Mouse (Mus musculus) liver, postnatal 0 days (tissue): ENCODE results near the gene Tmem60. TPM values are rescaled to one million over a fixed set of nuclear protein-coding genes. Genes with fewer than 3 reads are reported as not detected.

ENCODE experiments used
- ATAC-seq: fragments of 200-750 bp; cut with Nextera tagmentation; 2 replicates; pipeline ENCODE4 v1.8.0; 2017; ENCODE audit warnings: mild to moderate bottlenecking, moderate library complexity
- DNase-seq: peaks from one replicate; pipeline ENCODE4 v3.0.0-alpha.2; 2016
- H3K27ac ChIP-seq: fragments of 300-500 bp; sonication (generic); 2 replicates; pipeline ENCODE4 v1.5.1; 2014; ENCODE audit warnings: antibody characterized with exemption, moderate library complexity, mild to moderate bottlenecking, low read depth
- H3K27me3 ChIP-seq: fragments of 300-500 bp; sonication (generic); 2 replicates; pipeline ENCODE4 v1.6.1; 2014; ENCODE audit warnings: low read length, control low read depth, mixed read lengths; ENCODE audit not compliant: insufficient read depth
- H3K36me3 ChIP-seq: fragments of 300-500 bp; sonication (generic); replicated peaks from 2 replicates; pipeline ENCODE4 v1.6.1; 2014; ENCODE audit warnings: mild to moderate bottlenecking, control low read depth, low read length, moderate library complexity, mixed read lengths; ENCODE audit not compliant: insufficient read depth
- H3K4me1 ChIP-seq: fragments of 300-500 bp; sonication (generic); 2 replicates; pipeline ENCODE4 v1.6.1; 2014; ENCODE audit warnings: antibody characterized with exemption, mild to moderate bottlenecking, control low read depth; ENCODE audit not compliant: insufficient read depth
- H3K4me2 ChIP-seq: fragments of 300-500 bp; sonication (generic); 2 replicates; pipeline ENCODE4 v1.6.1; 2014; ENCODE audit warnings: low read depth, mild to moderate bottlenecking, low read length, moderate library complexity, mixed read lengths
- H3K4me3 ChIP-seq: fragments of 300-500 bp; sonication (generic); 2 replicates; pipeline ENCODE4 v1.5.1; 2014; ENCODE audit warnings: low read depth, low read length
- H3K9ac ChIP-seq: fragments of 300-500 bp; sonication (generic); replicated peaks from 2 replicates; pipeline ENCODE4 v1.6.1; 2014; ENCODE audit warnings: mild to moderate bottlenecking, moderate library complexity
- H3K9me3 ChIP-seq: fragments of 300-500 bp; sonication (generic); 2 replicates; pipeline ENCODE4 v1.6.1; 2016; ENCODE audit warnings: mild to moderate bottlenecking, control low read depth, low read length, mixed read lengths
- CTCF ChIP-seq: sonication (generic); IDR thresholded peaks from 2 replicates; pipeline ENCODE4 v1.5.1; 2016; ENCODE audit warnings: antibody characterized with exemption, low read depth
- EP300 ChIP-seq: IDR thresholded peaks from 2 replicates; pipeline ENCODE4 v1.6.1; 2016; ENCODE audit warnings: antibody characterized with exemption, low read depth, mild to moderate bottlenecking
- WGBS: fragments of 180-500 bp; shearing (Covaris S2); extraction: QIAGEN DNeasy Blood & Tissue Kit; methylation state at CpG from one replicate; pipeline ENCODE4 v1.1.7; 2014; ENCODE audit not compliant: insufficient replicate concordance; 5-methylcytosine and 5-hydroxymethylcytosine counted together
- polyA plus RNA-seq: library from polyadenylated mRNA; unstranded; fragments of >200 nt; fragmentation: Nextera tagmentation; extraction: Ambion mirVana; gene quantifications from 2 replicates; pipeline ENCODE4 v1.2.1, GENCODE M21; 2015

Gene Tmem60
- polyA plus RNA-seq, 1 experiment from 2014 or later: 49.7 TPM

DNA sequence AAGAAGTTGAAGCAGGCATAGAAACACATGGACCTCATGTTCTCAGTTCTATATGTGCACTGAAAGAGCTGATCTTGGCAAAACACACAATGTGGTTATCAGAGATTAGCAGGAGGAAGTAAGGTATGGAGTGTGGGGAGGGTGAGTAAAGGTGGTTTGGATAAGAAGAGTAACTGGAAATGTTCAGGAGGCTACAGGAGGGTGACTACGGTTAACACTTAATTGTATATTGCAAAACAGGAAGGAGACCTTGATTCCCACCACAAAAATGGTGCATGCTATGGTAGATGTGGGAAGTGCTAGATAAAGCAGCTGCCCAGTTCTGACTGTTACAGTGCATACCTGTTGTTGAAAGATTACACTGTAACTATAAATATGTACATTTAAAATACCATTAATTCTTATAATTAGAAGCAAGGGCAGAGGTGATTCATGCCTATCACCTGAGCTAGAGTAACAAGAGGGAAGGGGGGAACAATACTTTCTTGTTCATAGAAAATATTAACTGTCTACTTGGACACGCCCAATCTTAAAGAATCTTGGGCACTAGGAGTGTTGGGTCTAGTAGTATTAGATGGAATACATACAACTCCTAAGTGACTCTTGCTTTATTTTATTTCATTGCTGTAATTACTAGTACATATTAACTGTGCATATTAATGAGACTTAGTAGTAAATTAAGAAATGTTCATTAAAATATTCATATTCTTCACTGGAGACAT is 15.6 kb downstream of the Tmem60 start:
- peak overlapping the region; percentile 78 for H3K27ac ChIP-seq
- no peak overlapping the region for H3K9ac ChIP-seq
- TF ChIP-seq CTCF (no peak), EP300 (peak; percentile 98)
- H3K27me3 ChIP-seq: no peaks in the 10 kb centered on the region
- peaks cover 4% of the 10 kb centered on the region; the same call in 1 of the 2 replicates for H3K4me1 ChIP-seq
- no peaks in the 10 kb centered on the region for H3K9me3 ChIP-seq
- peak overlapping the region; percentile 37; the same call in 1 of the 2 replicates for H3K4me2 ChIP-seq
- ATAC-seq: peak; percentile 99
- 45% methylated on average over 2 of the region's 2 CpGs for WGBS
- no peak overlapping the region for H3K4me3 ChIP-seq
- peaks cover 54% of the 10 kb centered on the region for H3K36me3 ChIP-seq
- DNase-seq: no peak

DNA sequence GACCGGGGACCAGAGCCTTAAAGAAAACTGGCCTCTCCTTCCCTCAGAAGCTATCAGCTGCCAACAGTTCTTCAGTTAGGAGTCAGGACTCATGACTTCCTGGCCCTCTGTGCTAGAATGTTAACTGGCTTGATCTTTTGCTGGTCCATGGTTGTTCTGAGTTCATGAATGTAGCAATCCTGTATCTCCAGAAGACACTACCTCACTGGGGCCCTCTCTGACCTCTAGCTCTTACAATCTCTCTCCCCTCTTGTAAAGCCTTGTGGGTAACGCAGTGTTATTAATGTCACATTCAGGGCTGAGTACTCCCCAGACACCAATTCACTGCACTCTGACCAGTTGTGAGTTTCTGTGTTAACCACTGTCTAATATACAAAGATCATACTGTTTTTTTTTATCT is 22.7 kb downstream of the Tmem60 start:
- no peak for TF ChIP-seq EP300
- Histone ChIP-seq H3K9ac (no peak overlapping the region), H3K27me3 (no peaks in the 10 kb centered on the region), H3K4me1 (no peaks in the 10 kb centered on the region), H3K4me3 (no peak overlapping the region), H3K9me3 (no peaks in the 10 kb centered on the region), H3K27ac (no peak overlapping the region), H3K4me2 (no peak overlapping the region), H3K36me3 (peaks cover 46% of the 10 kb centered on the region)
- WGBS: 70% methylated on average over 2 of the region's 2 CpGs
- no peak for DNase-seq
- ATAC-seq: no peak

DNA sequence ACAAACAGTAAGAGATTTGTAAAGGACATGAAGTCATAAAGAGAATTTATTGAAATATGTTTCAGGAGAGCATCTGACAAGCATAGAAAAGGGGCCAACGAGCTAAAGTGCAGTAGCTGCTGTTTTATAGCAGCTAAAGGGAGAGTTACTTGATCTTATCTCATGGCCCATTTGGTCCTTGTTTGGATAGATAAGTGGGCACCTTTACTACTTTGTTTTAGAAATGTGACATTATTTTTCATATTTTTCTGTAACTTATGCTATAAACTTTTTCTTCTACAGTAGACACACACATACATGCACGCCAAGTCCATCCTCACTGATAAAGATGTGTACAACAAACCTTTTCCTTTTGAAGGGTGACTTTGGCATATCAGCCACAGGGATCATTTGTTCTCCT is 23.4 kb downstream of the Tmem60 start:
- no peak for TF ChIP-seq CTCF
- no peak for TF ChIP-seq EP300
- Histone ChIP-seq H3K9me3 (no peaks in the 10 kb centered on the region), H3K27ac (no peak overlapping the region), H3K4me2 (no peak overlapping the region), H3K36me3 (peaks cover 44% of the 10 kb centered on the region), H3K4me1 (no peaks in the 10 kb centered on the region), H3K4me3 (no peak overlapping the region), H3K9ac (no peak overlapping the region), H3K27me3 (no peaks in the 10 kb centered on the region)
- ATAC-seq: no peak
- WGBS: 56% methylated on average over 2 of the region's 2 CpGs
- no peak for DNase-seq

DNA sequence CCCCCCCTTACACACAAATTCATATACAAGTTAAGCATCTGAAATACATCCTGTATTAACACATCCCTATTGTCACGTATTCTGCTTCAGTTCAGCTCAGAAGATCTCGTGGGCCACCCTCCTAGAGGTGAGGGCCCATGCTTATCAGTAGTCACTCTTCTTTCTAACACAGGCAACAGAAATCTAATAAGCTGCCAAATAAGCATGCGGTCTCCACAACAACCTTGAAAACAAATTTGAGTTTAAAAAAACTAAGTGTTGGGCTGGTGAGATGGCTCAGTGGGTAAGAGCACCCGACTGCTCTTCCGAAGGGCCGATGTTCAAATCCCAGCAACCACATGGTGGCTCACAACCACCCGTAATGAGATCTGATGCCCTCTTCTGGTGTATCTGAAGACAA is 24.2 kb downstream of the Tmem60 start:
- H3K27ac ChIP-seq: no peak overlapping the region
- no peak overlapping the region for H3K4me3 ChIP-seq
- H3K4me1 ChIP-seq: no peaks in the 10 kb centered on the region
- no peak overlapping the region for H3K4me2 ChIP-seq
- DNase-seq (no peak), ATAC-seq (no peak)
- no peak for TF ChIP-seq EP300
- no peak for TF ChIP-seq CTCF
- H3K9ac ChIP-seq: no peak overlapping the region
- H3K9me3 ChIP-seq: no peaks in the 10 kb centered on the region
- peaks cover 42% of the 10 kb centered on the region for H3K36me3 ChIP-seq
- no peaks in the 10 kb centered on the region for H3K27me3 ChIP-seq
- 71% methylated on average over 7 of the region's 7 CpGs for WGBS

DNA sequence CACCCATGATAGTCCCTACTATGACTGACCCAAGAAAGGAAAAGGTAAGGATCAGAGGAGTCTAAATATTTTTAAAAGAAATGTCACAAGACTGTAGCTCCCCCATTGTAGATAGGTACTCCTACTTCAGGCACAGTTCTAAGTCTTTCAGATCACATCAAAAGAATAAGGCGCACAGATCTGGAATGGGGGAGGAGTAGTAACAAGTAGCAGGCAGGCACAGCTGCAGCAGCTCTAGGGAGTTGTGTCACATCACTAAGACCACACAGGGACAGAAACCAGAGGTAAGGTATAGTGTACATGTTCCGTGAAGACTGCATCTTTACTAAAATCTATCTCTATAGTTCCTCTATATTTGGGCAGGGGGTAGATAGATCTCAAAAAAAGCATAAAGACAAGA is 29.8 kb downstream of the Tmem60 start:
- ATAC-seq (no peak), DNase-seq (no peak)
- Histone ChIP-seq H3K36me3 (peaks cover 17% of the 10 kb centered on the region; the same call in 1 of the 2 replicates), H3K4me1 (no peaks in the 10 kb centered on the region), H3K4me2 (no peak overlapping the region), H3K4me3 (no peak overlapping the region), H3K27me3 (no peaks in the 10 kb centered on the region), H3K9me3 (no peaks in the 10 kb centered on the region), H3K27ac (no peak overlapping the region), H3K9ac (no peak overlapping the region)
- TF ChIP-seq EP300 (no peak), CTCF (no peak)
- WGBS: 85% methylated on average over 2 of the region's 2 CpGs

DNA sequence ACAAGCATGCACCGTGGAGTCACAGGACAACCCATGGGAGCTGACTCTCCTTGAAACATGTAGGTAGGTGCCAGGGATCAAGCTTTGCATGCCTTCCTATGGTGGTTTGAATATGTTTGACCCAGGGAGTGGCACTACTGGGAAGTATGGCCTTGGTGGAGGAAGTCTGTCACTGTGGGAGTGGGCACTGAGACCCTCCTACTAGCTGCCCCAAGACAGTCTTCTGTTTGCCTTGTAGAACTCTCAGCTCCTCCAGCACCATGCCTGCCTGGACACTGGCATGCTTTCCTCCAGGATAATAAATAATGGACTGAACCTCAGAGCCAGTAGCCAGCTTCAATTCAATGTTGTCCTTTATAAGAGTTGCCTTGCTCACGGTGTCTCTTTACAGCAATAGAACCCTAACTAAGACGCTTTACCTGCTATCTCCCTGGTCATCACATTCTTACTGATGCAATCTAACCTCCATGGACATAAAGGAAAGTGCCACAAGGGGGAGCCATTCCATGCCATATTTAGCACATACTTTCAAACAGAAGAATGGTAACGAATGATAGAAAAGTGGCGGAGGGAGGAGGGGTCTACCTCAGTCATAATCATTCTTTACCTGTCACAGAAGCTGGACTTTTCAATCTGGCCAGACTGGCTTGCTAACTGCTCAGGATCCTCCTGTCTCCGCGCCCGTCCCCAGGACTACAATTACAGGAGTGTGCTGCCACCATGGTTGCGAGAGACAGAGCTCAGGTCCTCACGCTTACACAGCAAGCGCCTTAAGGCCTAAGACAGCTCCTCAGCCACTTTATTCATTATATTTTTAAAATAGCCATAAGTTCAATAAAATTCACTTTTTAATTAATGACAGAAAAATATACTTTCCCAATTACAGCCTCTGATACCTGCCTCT is 31.6 kb downstream of the Tmem60 start:
- no peak overlapping the region for H3K4me3 ChIP-seq
- H3K27me3 ChIP-seq: no peaks in the 10 kb centered on the region
- WGBS: 77% methylated on average over 11 of the region's 11 CpGs
- H3K4me1 ChIP-seq: no peaks in the 10 kb centered on the region
- peak; percentile 88 for TF ChIP-seq CTCF
- no peak for TF ChIP-seq EP300
- no peak overlapping the region for H3K4me2 ChIP-seq
- peaks cover 7% of the 10 kb centered on the region; the same call in 1 of the 2 replicates for H3K36me3 ChIP-seq
- ATAC-seq: peak; percentile 38; the same call in 1 of the 2 replicates
- no peaks in the 10 kb centered on the region for H3K9me3 ChIP-seq
- H3K9ac ChIP-seq: no peak overlapping the region
- H3K27ac ChIP-seq: no peak overlapping the region
- DNase-seq: peak; percentile 67
